Mouse (Mus musculus) heart, embryonic 14.5 days (tissue): ENCODE data around the gene Hikeshi. TPM values are rescaled to one million over a fixed set of nuclear protein-coding genes. Genes with fewer than 3 reads are reported as not detected.

Experiments used
- ATAC-seq: fragments of 200-750 bp; cut with Nextera tagmentation; 2 replicates; pipeline ENCODE4 v1.8.0; 2017; ENCODE audit warnings: low read depth, moderate TSS enrichment; ENCODE audit not compliant: insufficient number of reproducible peaks, insufficient read depth, low FRiP score
- H3K27ac ChIP-seq, 2 experiments: fragments of 200-500 bp in 1 of 2; fragments of 300-500 bp in 1 of 2; sonication (generic) in 1 of 2; replicated peaks in 1 of 2; 2 replicates each; pipeline ENCODE4 v1.5.1; 2012 to 2014; ENCODE audit warnings: low read depth in 2 of 2, low read length in 2 of 2, control low read depth in 1 of 2, mild to moderate bottlenecking in 1 of 2, mixed read lengths in 1 of 2; ENCODE audit not compliant: control insufficient read depth in 1 of 2, insufficient read depth in 1 of 2
- H3K27me3 ChIP-seq: fragments of 300-500 bp; sonication (generic); 2 replicates; pipeline ENCODE4 v1.6.1; 2014; ENCODE audit warnings: mild to moderate bottlenecking, low read length, control low read depth; ENCODE audit not compliant: control insufficient read depth, insufficient read depth
- H3K36me3 ChIP-seq: fragments of 300-500 bp; sonication (generic); 2 replicates; pipeline ENCODE4 v1.6.1; 2014; ENCODE audit warnings: mild to moderate bottlenecking, control low read depth, low read length, mixed read lengths; ENCODE audit not compliant: control insufficient read depth, insufficient read depth
- H3K4me1 ChIP-seq, 2 experiments: fragments of 200-500 bp in 1 of 2; fragments of 300-500 bp in 1 of 2; sonication (generic) in 1 of 2; 2 replicates each; pipeline ENCODE4 v1.6.1; 2012 to 2014; ENCODE audit warnings: low read length in 2 of 2, control low read depth in 1 of 2, mixed read lengths in 1 of 2; ENCODE audit not compliant: control insufficient read depth in 2 of 2, insufficient read depth in 2 of 2
- H3K4me2 ChIP-seq: fragments of 300-500 bp; sonication (generic); 2 replicates; pipeline ENCODE4 v1.6.1; 2014; ENCODE audit warnings: mild to moderate bottlenecking, low read length
- H3K4me3 ChIP-seq, 2 experiments: fragments of 200-500 bp in 1 of 2; fragments of 300-500 bp in 1 of 2; sonication (generic) in 1 of 2; 2 replicates each; pipeline ENCODE4 v1.5.1; 2012 to 2014; ENCODE audit warnings: low read length in 2 of 2, mild to moderate bottlenecking in 2 of 2, control low read depth in 1 of 2, low read depth in 1 of 2, moderate library complexity in 1 of 2; ENCODE audit not compliant: control insufficient read depth in 1 of 2, insufficient read depth in 1 of 2
- H3K9ac ChIP-seq: fragments of 300-500 bp; sonication (generic); 2 replicates; pipeline ENCODE4 v1.6.1; 2014; ENCODE audit warnings: mild to moderate bottlenecking, low read length
- H3K9me3 ChIP-seq: fragments of 300-500 bp; sonication (generic); 2 replicates; pipeline ENCODE4 v1.6.1; 2016; ENCODE audit warnings: low read length, control low read depth; ENCODE audit not compliant: control insufficient read depth
- WGBS: fragments of 180-500 bp; shearing (Covaris S2); extraction: QIAGEN DNeasy Blood & Tissue Kit; methylation state at CpG from one replicate; pipeline ENCODE4 v1.1.7; 2014; 5-methylcytosine and 5-hydroxymethylcytosine counted together
- polyA plus RNA-seq: library from polyadenylated mRNA; unstranded; fragments of >200 nt; fragmentation: Nextera tagmentation; extraction: Ambion mirVana; gene quantifications from 2 replicates; pipeline ENCODE4 v1.2.1, GENCODE M21; 2014

Hikeshi gene
- polyA plus RNA-seq, 1 experiment from 2014 or later, result 118 TPM

- H3K9ac ChIP-seq, result no peak overlapping the region
- no peak overlapping the region for H3K4me2 ChIP-seq
- H3K9me3 ChIP-seq, result no peaks in the 10 kb centered on the region
- H3K27me3 ChIP-seq, result no peaks in the 10 kb centered on the region
- WGBS, result 40% methylated on average over 4 of the region's 4 CpGs
- H3K4me1 ChIP-seq, result peaks cover 0 to 2% of the 10 kb centered on the region in 2 experiments; a peak in 3 of 4 replicates
- no peak for ATAC-seq
- no peak overlapping the region for H3K27ac ChIP-seq
- H3K36me3 ChIP-seq, result no peaks in the 10 kb centered on the region
- no peak overlapping the region for H3K4me3 ChIP-seq
Measured at GRCm38 (mm10) chr7:89891856-89892255, 49.1 kb downstream of the Hikeshi start.

- Histone ChIP-seq H3K9me3 (no peaks in the 10 kb centered on the region), H3K27ac (no peak overlapping the region), H3K4me1 (peaks cover 0 to 2% of the 10 kb centered on the region in 2 experiments; a peak in 3 of 4 replicates), H3K9ac (no peak overlapping the region), H3K4me3 (no peak overlapping the region), H3K27me3 (no peaks in the 10 kb centered on the region), H3K4me2 (no peak overlapping the region), H3K36me3 (no peaks in the 10 kb centered on the region)
- no peak for ATAC-seq
- 77% methylated on average over 5 of the region's 5 CpGs for WGBS
Measured at GRCm38 (mm10) chr7:89891412-89891811, 49.6 kb downstream of the Hikeshi start.

GRCm38 (mm10) chr7:89884551-89884950 is 56.5 kb downstream of the Hikeshi start:
- Histone ChIP-seq H3K9me3 (no peaks in the 10 kb centered on the region), H3K27me3 (no peaks in the 10 kb centered on the region), H3K36me3 (no peaks in the 10 kb centered on the region), H3K4me1 (no peaks in the 10 kb centered on the region), H3K4me2 (no peak overlapping the region), H3K9ac (no peak overlapping the region), H3K27ac (no peak overlapping the region), H3K4me3 (no peak overlapping the region)
- ATAC-seq, result no peak
- 46% methylated on average over 3 of the region's 3 CpGs for WGBS

GRCm38 (mm10) chr7:89879686-89880085 is 61.3 kb downstream of the Hikeshi start:
- Histone ChIP-seq H3K4me3 (no peak overlapping the region), H3K4me2 (no peak overlapping the region), H3K27ac (no peak overlapping the region), H3K9ac (no peak overlapping the region), H3K36me3 (no peaks in the 10 kb centered on the region), H3K9me3 (no peaks in the 10 kb centered on the region), H3K27me3 (no peaks in the 10 kb centered on the region), H3K4me1 (no peaks in the 10 kb centered on the region)
- no peak for ATAC-seq
- 60% methylated on average over 1 of the region's 1 CpGs for whole genome bisulfite sequencing

Other genes starting within 250 kb of the Hikeshi start
- not detected in 2 replicates for gene Ccdc81, start 37.6 kb downstream of the Hikeshi start, polyA plus RNA-seq
- 47.3 and 47.5 TPM in 2 replicates for gene Eed, start 39.8 kb upstream of the Hikeshi start, polyA plus RNA-seq
- 42.4 and 44.4 TPM in 2 replicates for gene Picalm, start 189.0 kb upstream of the Hikeshi start, polyA plus RNA-seq